Comparison of ENCODE assay signal across 12 mouse cellular contexts in genomic region chr2:72296984-72297715, GRCm38 (mm10). TPM values are rescaled to one million over a fixed set of nuclear protein-coding genes. Genes with fewer than 3 reads are reported as not detected.
DNase-seq lines count a peak whose midpoint lies in the region; ATAC-seq and TF ChIP-seq lines count a peak whose summit lies in the region.
"Had no signal": no experiment of that assay in that cellular context is flagged by ENCODE, and none has a peak within 500 bp of the region (broad histone marks: within the 10 kb centered on the region; RNA-seq: fewer than 3 reads in every experiment).

No protein-coding gene starts in this region.

- peak overlapping the region; percentile 72 for H3K9ac ChIP-seq in heart, adult 2 months (ENCODE audit: low read depth, low read length)
- no peak overlapping the region; the same call in 1 of the 2 replicates for H3K9ac ChIP-seq in embryonic facial prominence, embryonic 14.5 days (ENCODE audit: low read depth, low read length)
- no peak overlapping the region for H3K9ac ChIP-seq in hindbrain, embryonic 11.5 days (ENCODE audit: low read depth, low read length)
- H3K9ac ChIP-seq: liver, embryonic 15.5 days; midbrain, embryonic 15.5 days; neural tube, embryonic 13.5 days had no signal

- no peak overlapping the region for H3ac ChIP-seq in myocyte (ENCODE audit: control insufficient read depth, insufficient read length)

- H3K27me3 ChIP-seq in heart, adult 2 months (ENCODE audit: control insufficient read depth, insufficient read depth, low read length): no peaks in the 10 kb centered on the region
- H3K27me3 ChIP-seq in embryonic facial prominence, embryonic 14.5 days (replicated peaks; ENCODE audit: control insufficient read depth, insufficient read depth, low read length): no peaks in the 10 kb centered on the region
- H3K27me3 ChIP-seq in myocyte (ENCODE audit: control insufficient read depth, insufficient read depth, insufficient read length): no peaks in the 10 kb centered on the region
- no peaks in the 10 kb centered on the region for H3K27me3 ChIP-seq in hindbrain, embryonic 11.5 days (ENCODE audit: control insufficient read depth, insufficient read depth, low read length)
- H3K27me3 ChIP-seq: liver, embryonic 15.5 days; midbrain, embryonic 15.5 days; neural tube, embryonic 13.5 days had no signal

- peaks cover 6% of the 10 kb centered on the region; the same call in 1 of the 2 replicates for H3K4me1 ChIP-seq in heart, adult 2 months (ENCODE audit: control insufficient read depth, insufficient read depth, low read length)
- peaks cover 16% of the 10 kb centered on the region for H3K4me1 ChIP-seq in embryonic facial prominence, embryonic 14.5 days (ENCODE audit: control insufficient read depth, insufficient read depth, low read length)
- H3K4me1 ChIP-seq in hindbrain, embryonic 11.5 days (replicated peaks; ENCODE audit: control insufficient read depth, insufficient read depth, low read length): no peaks in the 10 kb centered on the region
- H3K4me1 ChIP-seq: midbrain, embryonic 15.5 days; neural tube, embryonic 13.5 days had no signal

- DNase-seq in heart, adult 2 months: no peak
- no peak for DNase-seq in heart, adult 9 months (ENCODE audit: low spot score in 2 of 2)
- no peak for DNase-seq in layer of hippocampus, adult 2 months (ENCODE audit: low spot score in 2 of 2)
- DNase-seq in layer of hippocampus, postnatal 25 days (ENCODE audit: extremely low spot score in 1 of 2, low spot score in 1 of 2): no peak
- no peak for DNase-seq in embryonic facial prominence, embryonic 14.5 days (ENCODE audit: low spot score)
- no peak for DNase-seq in hindbrain, embryonic 11.5 days (ENCODE audit: low spot score)
- DNase-seq in thymus, postnatal 0 days (ENCODE audit: low spot score): no peak
- DNase-seq: thymus, postnatal 14 days had no signal

- ATAC-seq in embryonic facial prominence, embryonic 14.5 days (ENCODE audit: low read depth): no peak
- ATAC-seq in hindbrain, embryonic 11.5 days (ENCODE audit: low FRiP score): no peak
- ATAC-seq: midbrain, embryonic 15.5 days had no signal

- TF ChIP-seq EP300 in heart, adult 2 months (IDR thresholded peaks at IDR 0.05; ENCODE audit: insufficient read depth, low read depth, low read length): no peak

- H3K4me3 ChIP-seq in heart, adult 2 months: peak overlapping the region; percentile 47
- no peak overlapping the region for H3K4me3 ChIP-seq in layer of hippocampus, adult 2 months
- H3K4me3 ChIP-seq in embryonic facial prominence, embryonic 14.5 days (ENCODE audit: low read depth, low read length): 0 out of 2 replicates have a peak overlapping the region, but pooled peaks have one; percentile 0
- H3K4me3 ChIP-seq in myocyte: peak overlapping the region; percentile 3
- H3K4me3 ChIP-seq in hindbrain, embryonic 11.5 days (ENCODE audit: low read depth, low read length): no peak overlapping the region
- H3K4me3 ChIP-seq: liver, embryonic 15.5 days; midbrain, embryonic 15.5 days; neural tube, embryonic 13.5 days had no signal

- H3K36me3 ChIP-seq in heart, adult 2 months (ENCODE audit: control insufficient read depth, insufficient read depth, low read length): peaks cover 19% of the 10 kb centered on the region
- no peaks in the 10 kb centered on the region for H3K36me3 ChIP-seq in embryonic facial prominence, embryonic 14.5 days (ENCODE audit: control insufficient read depth, insufficient read depth, low read length)
- peaks cover 28% of the 10 kb centered on the region for H3K36me3 ChIP-seq in myocyte (ENCODE audit: control insufficient read depth, insufficient read depth)
- no peaks in the 10 kb centered on the region for H3K36me3 ChIP-seq in hindbrain, embryonic 11.5 days (ENCODE audit: control insufficient read depth, insufficient read depth, low read length)
- H3K36me3 ChIP-seq: midbrain, embryonic 15.5 days; neural tube, embryonic 13.5 days had no signal

- intact Hi-C loops in heart, adult 2 months (cut with DNase I): loop anchor here (5.0 kb wide), 1 partner anchor 35 kb away; no protein-coding TSS in a partner anchor

- no peak for TF ChIP-seq POLR2A in heart, adult 2 months (IDR thresholded peaks at IDR 0.05; ENCODE audit: insufficient read depth, low read depth, low read length)
- no peak for TF ChIP-seq POLR2A in myocyte (IDR thresholded peaks at IDR 0.05; ENCODE audit: insufficient read length, low read depth)

- H3K9me3 ChIP-seq in embryonic facial prominence, embryonic 14.5 days (ENCODE audit: control insufficient read depth, low read length): no peaks in the 10 kb centered on the region
- H3K9me3 ChIP-seq in hindbrain, embryonic 11.5 days (ENCODE audit: control insufficient read depth, low read length): no peaks in the 10 kb centered on the region
- H3K9me3 ChIP-seq: liver, embryonic 15.5 days; midbrain, embryonic 15.5 days; neural tube, embryonic 13.5 days had no signal

- WGBS in heart, adult 2 months: 67% methylated on average over 10 of the region's 10 CpGs
- whole genome bisulfite sequencing in embryonic facial prominence, embryonic 14.5 days: 71% methylated on average over 10 of the region's 10 CpGs
- WGBS in hindbrain, embryonic 11.5 days: 86% methylated on average over 10 of the region's 10 CpGs

- H3K27ac ChIP-seq in heart, adult 2 months: peak overlapping the region; percentile 94
- H3K27ac ChIP-seq in layer of hippocampus, adult 2 months: peak overlapping the region; percentile 47; the same call in 1 of the 2 replicates
- H3K27ac ChIP-seq in embryonic facial prominence, embryonic 14.5 days (replicated peaks; ENCODE audit: low read depth, low read length): peak overlapping the region; percentile 76
- no peak overlapping the region for H3K27ac ChIP-seq in hindbrain, embryonic 11.5 days (ENCODE audit: low read depth, low read length)
- H3K27ac ChIP-seq: liver, embryonic 15.5 days; midbrain, embryonic 15.5 days; neural tube, embryonic 13.5 days had no signal

- peak overlapping the region; percentile 34 for H3K4me2 ChIP-seq in embryonic facial prominence, embryonic 14.5 days (ENCODE audit: low read depth, low read length)
- peak overlapping the region; percentile 49 for H3K4me2 ChIP-seq in myocyte (ENCODE audit: low read depth)
- H3K4me2 ChIP-seq in hindbrain, embryonic 11.5 days (replicated peaks; ENCODE audit: low read depth, low read length): no peak overlapping the region
- H3K4me2 ChIP-seq: liver, embryonic 15.5 days; midbrain, embryonic 15.5 days; neural tube, embryonic 13.5 days had no signal

- no peaks in the 10 kb centered on the region; the same call in 1 of the 2 replicates for H3K79me2 ChIP-seq in heart, adult 2 months (replicated peaks; ENCODE audit: control insufficient read depth, insufficient read depth, low read length)
- H3K79me2 ChIP-seq in myocyte (ENCODE audit: control insufficient read depth, insufficient read depth): peaks cover 73% of the 10 kb centered on the region

- TF ChIP-seq CTCF in heart, adult 2 months (IDR thresholded peaks at IDR 0.05): no peak
- no peak for TF ChIP-seq CTCF in layer of hippocampus, adult 2 months (conservative IDR thresholded peaks at IDR 0.05)

TF ChIP-seq in myocyte, 11 proteins besides CTCF, POLR2A, EP300 and RAD21:
- no peak for TF ChIP-seq MYOG (IDR thresholded peaks at IDR 0.05; ENCODE audit: control insufficient read depth in 1 of 3, insufficient read depth in 1 of 3, insufficient read length in 2 of 3, low read depth in 2 of 3)
- peak; percentile 69; the same call in 1 of the 2 replicates for TF ChIP-seq CEBPB (IDR thresholded peaks at IDR 0.05; ENCODE audit: insufficient read depth, poor library complexity, severe bottlenecking)
TF ChIP-seq in myocyte: peak in this region for 1.

RNA-seq across cellular contexts. Expression of gene Map3k20, which starts 11.7 kb away (rescaled TPM):
- 100 to 1,000 TPM; 275 to 303 TPM for total RNA-seq in heart, adult 2 months (2021)
- polyA plus RNA-seq in heart, adult 2 months (2012; rRNA removed): 75.1 and 124 TPM in 2 replicates
- 10 to 100 TPM in 1 of 2 experiments, 1 to 10 TPM in 1; 9.0 to 13.9 TPM for total RNA-seq in layer of hippocampus, adult 2 months (2021)
- total RNA-seq in layer of hippocampus, postnatal 25 days (2021): 10 to 100 TPM; 12.2 to 12.4 TPM
- polyA plus RNA-seq in embryonic facial prominence, embryonic 14.5 days (2014; fragmentation: Nextera tagmentation; extraction: Ambion mirVana): 20.4 and 22.3 TPM in 2 replicates
- polyA plus RNA-seq in myocyte (2012; fragmentation: generic; extraction: Trizol): 13.7 TPM
- 9.1 and 11.0 TPM in 2 replicates for polyA plus RNA-seq in hindbrain, embryonic 11.5 days (2014; fragmentation: Nextera tagmentation; extraction: Ambion mirVana)
- polyA plus RNA-seq in thymus, postnatal 0 days (2015; fragmentation: Nextera tagmentation; extraction: Ambion mirVana): 8.3 and 9.4 TPM in 2 replicates

Comparison
In these comparisons a context has a peak if more than half of its experiments do, and no peak if none do; other contexts are left out.
1. H3K4me3 ChIP-seq: peak in heart, adult 2 months (single experiment), embryonic facial prominence, embryonic 14.5 days (single experiment) and myocyte (single experiment); none in layer of hippocampus, adult 2 months (single experiment) and hindbrain, embryonic 11.5 days (single experiment).